Mouse (Mus musculus) liver, embryonic 12.5 days (tissue): ENCODE measurements around the gene Fundc2. TPM values are rescaled to one million over a fixed set of nuclear protein-coding genes. Genes with fewer than 3 reads are reported as not detected.
A peak's percentile ranks its signal among the peaks of the same experiment; 100 is the strongest.

ENCODE experiments used
- ATAC-seq: fragments of 200-750 bp; cut with Nextera tagmentation; 2 replicates; pipeline ENCODE4 v1.8.0; 2017; ENCODE audit warnings: moderate number of reproducible peaks, mild to moderate bottlenecking, moderate library complexity
- H3K27ac ChIP-seq: fragments of 300-500 bp; sonication (generic); 2 replicates; pipeline ENCODE4 v1.5.1; 2016; ENCODE audit warnings: mild to moderate bottlenecking
- H3K27me3 ChIP-seq: fragments of 300-500 bp; sonication (generic); replicated peaks from 2 replicates; pipeline ENCODE4 v1.6.1; 2016; ENCODE audit warnings: mild to moderate bottlenecking, moderate library complexity
- H3K36me3 ChIP-seq: fragments of 300-500 bp; sonication (generic); 2 replicates; pipeline ENCODE4 v1.6.1; 2016; ENCODE audit warnings: mild to moderate bottlenecking, moderate library complexity
- H3K4me1 ChIP-seq: fragments of 300-500 bp; sonication (generic); 2 replicates; pipeline ENCODE4 v1.6.1; 2016
- H3K4me2 ChIP-seq: fragments of 300-500 bp; sonication (generic); 2 replicates; pipeline ENCODE4 v1.6.1; 2016; ENCODE audit warnings: mild to moderate bottlenecking, moderate library complexity
- H3K4me3 ChIP-seq: fragments of 300-500 bp; sonication (generic); 2 replicates; pipeline ENCODE4 v1.5.1; 2016; ENCODE audit warnings: mild to moderate bottlenecking, moderate library complexity
- H3K9ac ChIP-seq: fragments of 300-500 bp; sonication (generic); 2 replicates; pipeline ENCODE4 v1.6.1; 2016; ENCODE audit warnings: mild to moderate bottlenecking, moderate library complexity
- H3K9me3 ChIP-seq: fragments of 300-500 bp; sonication (generic); replicated peaks from 2 replicates; pipeline ENCODE4 v1.6.1; 2016; ENCODE audit warnings: mild to moderate bottlenecking, moderate library complexity
- WGBS: fragments of 180-500 bp; shearing (Covaris S2); methylation state at CpG from one replicate; pipeline ENCODE4 v1.1.7; 2016; ENCODE audit not compliant: insufficient replicate concordance; 5-methylcytosine and 5-hydroxymethylcytosine counted together
- polyA plus RNA-seq: library from polyadenylated mRNA; unstranded; fragments of >200 nt; fragmentation: Nextera tagmentation; extraction: Ambion mirVana; gene quantifications from 2 replicates; pipeline ENCODE4 v1.2.1, GENCODE M21; 2016

Gene Fundc2
- 37.2 and 42.4 TPM in 2 replicates for polyA plus RNA-seq

- H3K36me3 ChIP-seq = no peaks in the 10 kb centered on the region
- H3K4me3 ChIP-seq = peak within 1 kb of the TSS; percentile 58
- WGBS = 7% methylated on average over 24 of the region's 25 CpGs
- peak within 1 kb of the TSS; percentile 71 for H3K9ac ChIP-seq
- H3K27me3 ChIP-seq = no peaks in the 10 kb centered on the region
- peak within 1 kb of the TSS; percentile 85 for H3K27ac ChIP-seq
- peaks cover 5% of the 10 kb centered on the region; the same call in 1 of the 2 replicates for H3K4me1 ChIP-seq
- no peaks in the 10 kb centered on the region for H3K9me3 ChIP-seq
- peak; percentile 91 for ATAC-seq
- peak within 1 kb of the TSS; percentile 55 for H3K4me2 ChIP-seq
These were observed at the start of gene Fundc2, which contains the start of gene F8 for GRCm38 (mm10) chrX:75382195-75382771. Gene Fundc2 (plus strand): TSS chrX:75382399. Gene F8 (minus strand): TSS chrX:75382615.

GRCm38 (mm10) chrX:75370197-75370596, 12.0 kb upstream of the Fundc2 start:
- no peak overlapping the region for H3K9ac ChIP-seq
- no peaks in the 10 kb centered on the region for H3K9me3 ChIP-seq
- H3K4me1 ChIP-seq = no peaks in the 10 kb centered on the region
- H3K27me3 ChIP-seq = no peaks in the 10 kb centered on the region
- H3K27ac ChIP-seq = no peak overlapping the region
- no peak overlapping the region for H3K4me3 ChIP-seq
- H3K4me2 ChIP-seq = no peak overlapping the region
- ATAC-seq = no peak
- no peaks in the 10 kb centered on the region for H3K36me3 ChIP-seq

GRCm38 (mm10) chrX:75372666-75373425, 9.4 kb upstream of the Fundc2 start:
- H3K4me2 ChIP-seq = no peak overlapping the region
- no peak for ATAC-seq
- H3K4me3 ChIP-seq = no peak overlapping the region
- WGBS = 67% methylated on average over 2 of the region's 2 CpGs
- H3K36me3 ChIP-seq = no peaks in the 10 kb centered on the region
- H3K9me3 ChIP-seq = no peaks in the 10 kb centered on the region
- H3K4me1 ChIP-seq = no peaks in the 10 kb centered on the region
- H3K27ac ChIP-seq = no peak overlapping the region
- no peak overlapping the region for H3K9ac ChIP-seq
- H3K27me3 ChIP-seq = no peaks in the 10 kb centered on the region

GRCm38 (mm10) chrX:75376815-75377214, 5.4 kb upstream of the Fundc2 start:
- no peak overlapping the region for H3K9ac ChIP-seq
- H3K4me2 ChIP-seq = no peak overlapping the region
- no peaks in the 10 kb centered on the region for H3K27me3 ChIP-seq
- H3K27ac ChIP-seq = no peak overlapping the region
- H3K36me3 ChIP-seq = no peaks in the 10 kb centered on the region
- H3K4me3 ChIP-seq = no peak overlapping the region
- no peaks in the 10 kb centered on the region for H3K9me3 ChIP-seq
- H3K4me1 ChIP-seq = no peaks in the 10 kb centered on the region
- ATAC-seq = no peak

- Histone ChIP-seq H3K4me2 (peak overlapping the region; percentile 55; the same call in 1 of the 2 replicates), H3K9me3 (no peaks in the 10 kb centered on the region), H3K4me1 (peaks cover 5% of the 10 kb centered on the region; the same call in 1 of the 2 replicates), H3K27ac (no peak overlapping the region), H3K27me3 (no peaks in the 10 kb centered on the region), H3K9ac (no peak overlapping the region), H3K36me3 (no peaks in the 10 kb centered on the region), H3K4me3 (no peak overlapping the region)
- ATAC-seq = no peak
- 84% methylated on average over 1 of the region's 1 CpGs for WGBS
These were observed 1.0 kb upstream of the Fundc2 start for GRCm38 (mm10) chrX:75381176-75381575.

GRCm38 (mm10) chrX:75381699-75382098, 500 bp upstream of the Fundc2 start:
- Histone ChIP-seq H3K27ac (no peak overlapping the region), H3K9ac (no peak overlapping the region), H3K4me2 (peak overlapping the region; percentile 55), H3K9me3 (no peaks in the 10 kb centered on the region), H3K4me3 (peak overlapping the region; percentile 58), H3K4me1 (peaks cover 5% of the 10 kb centered on the region; the same call in 1 of the 2 replicates), H3K27me3 (no peaks in the 10 kb centered on the region), H3K36me3 (no peaks in the 10 kb centered on the region)
- ATAC-seq = no peak
- 72% methylated on average over 5 of the region's 5 CpGs for WGBS

GRCm38 (mm10) chrX:75399471-75399870, 17.3 kb downstream of the Fundc2 start:
- Histone ChIP-seq H3K27ac (no peak overlapping the region), H3K4me1 (peaks cover 20% of the 10 kb centered on the region), H3K4me3 (no peak overlapping the region), H3K36me3 (peaks cover 19% of the 10 kb centered on the region; the same call in 1 of the 2 replicates), H3K9ac (no peak overlapping the region), H3K9me3 (no peaks in the 10 kb centered on the region), H3K27me3 (no peaks in the 10 kb centered on the region), H3K4me2 (no peak overlapping the region)
- no peak for ATAC-seq
- 86% methylated on average over 1 of the region's 1 CpGs for WGBS

- Histone ChIP-seq H3K4me3 (no peak overlapping the region), H3K9me3 (no peaks in the 10 kb centered on the region), H3K27ac (peak overlapping the region; percentile 78), H3K9ac (no peak overlapping the region), H3K4me2 (peak overlapping the region; percentile 18; the same call in 1 of the 2 replicates), H3K36me3 (peaks cover 6% of the 10 kb centered on the region; the same call in 1 of the 2 replicates), H3K4me1 (peaks cover 20% of the 10 kb centered on the region), H3K27me3 (no peaks in the 10 kb centered on the region)
- ATAC-seq = peak; percentile 94
- 24% methylated on average over 2 of the region's 2 CpGs for WGBS
These were observed 20.5 kb downstream of the Fundc2 start for GRCm38 (mm10) chrX:75402668-75403067.

GRCm38 (mm10) chrX:75403350-75403749, 21.2 kb downstream of the Fundc2 start:
- H3K27ac ChIP-seq = peak overlapping the region; percentile 78
- no peak overlapping the region for H3K4me3 ChIP-seq
- no peak overlapping the region for H3K9ac ChIP-seq
- H3K4me2 ChIP-seq = no peak overlapping the region
- H3K36me3 ChIP-seq = peaks cover 6% of the 10 kb centered on the region; the same call in 1 of the 2 replicates
- H3K9me3 ChIP-seq = no peaks in the 10 kb centered on the region
- H3K27me3 ChIP-seq = no peaks in the 10 kb centered on the region
- peaks cover 20% of the 10 kb centered on the region for H3K4me1 ChIP-seq
- 0 out of 2 replicates have a peak, but pooled peaks have one; percentile 55 for ATAC-seq

- no peaks in the 10 kb centered on the region for H3K4me1 ChIP-seq
- no peak overlapping the region for H3K4me3 ChIP-seq
- H3K4me2 ChIP-seq = no peak overlapping the region
- H3K36me3 ChIP-seq = peaks cover 7% of the 10 kb centered on the region; the same call in 1 of the 2 replicates
- no peak for ATAC-seq
- H3K9me3 ChIP-seq = no peaks in the 10 kb centered on the region
- no peak overlapping the region for H3K9ac ChIP-seq
- WGBS = 62% methylated on average over 1 of the region's 1 CpGs
- no peak overlapping the region for H3K27ac ChIP-seq
- no peaks in the 10 kb centered on the region for H3K27me3 ChIP-seq
These were observed 27.5 kb downstream of the Fundc2 start for GRCm38 (mm10) chrX:75409711-75410110.

GRCm38 (mm10) chrX:75415936-75416785, 34.0 kb downstream of the Fundc2 start, which contains the start of the genes Cmc4, Mtcp1 and Brcc3:
Gene Cmc4 (minus strand): TSS chrX:75416584.
Gene Mtcp1 (minus strand): TSS chrX:75416588.
Gene Brcc3 (plus strand): TSS chrX:75416628.
- Histone ChIP-seq H3K27me3 (peaks cover 8% of the 10 kb centered on the region; the same call in 1 of the 2 replicates), H3K4me1 (peaks cover 3% of the 10 kb centered on the region; the same call in 1 of the 2 replicates), H3K4me2 (peak within 1 kb of the TSS; percentile 61), H3K36me3 (peaks cover 5% of the 10 kb centered on the region), H3K9me3 (no peaks in the 10 kb centered on the region), H3K9ac (peak within 1 kb of the TSS; percentile 78), H3K4me3 (peak within 1 kb of the TSS; percentile 66), H3K27ac (peak within 1 kb of the TSS; percentile 94)
- 8% methylated on average over 50 of the region's 52 CpGs for WGBS
- peak; percentile 99 for ATAC-seq
